Mouse (Mus musculus) right cerebral cortex, postnatal 14 days (tissue): Measurements from ENCODE around the gene Retreg1.

Experiments used
- DNase-seq: peaks from one replicate; pipeline ENCODE4 v3.0.0; 2022

The Retreg1 gene

DNA sequence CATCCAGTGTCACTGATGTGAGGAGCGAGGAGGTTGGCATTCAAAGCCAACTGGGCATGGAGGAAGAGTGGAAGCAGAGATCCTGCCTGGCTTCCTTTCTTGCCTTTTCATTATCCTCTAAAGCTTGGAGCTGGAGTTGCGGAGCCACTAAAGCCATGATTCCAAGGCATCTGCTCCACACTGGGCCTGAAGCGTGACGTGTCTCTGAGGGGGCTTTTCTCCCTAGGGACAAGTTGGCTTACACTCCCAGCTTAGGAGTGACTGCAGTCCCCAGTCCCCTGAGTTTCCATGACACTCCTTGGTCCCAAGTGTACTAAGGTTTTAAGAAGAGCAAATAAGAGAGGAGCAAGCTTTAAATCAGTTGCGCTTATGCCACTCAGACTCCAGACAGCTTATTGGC is 179.7 kb downstream of the Retreg1 start:
- DNase-seq = no peak
